Mouse (Mus musculus) MEL (cell line): Measurements from ENCODE around the gene Smad1. TPM values are rescaled to one million over a fixed set of nuclear protein-coding genes. Genes with fewer than 3 reads are reported as not detected.

Experiments
- DNase-seq: peaks from one replicate; pipeline ENCODE4 v3.0.0; 2011; ENCODE audit warnings: low read depth, low spot score
- H3K27ac ChIP-seq: 2 replicates; pipeline ENCODE4 v1.5.1; 2012; ENCODE audit warnings: low read depth, mild to moderate bottlenecking, control low read depth, low read length, moderate library complexity; ENCODE audit not compliant: control insufficient read depth
- H3K27me3 ChIP-seq, 2 experiments: fragments of 150-350 bp in 1 of 2; sonication (generic) in 1 of 2; 2 replicates each; pipeline ENCODE4 v1.6.1; 2012; ENCODE audit warnings: low read length in 2 of 2, mild to moderate bottlenecking in 2 of 2, improper control_type of control experiment in 1 of 2, moderate library complexity in 1 of 2; ENCODE audit not compliant: insufficient read depth in 2 of 2, control insufficient read depth in 1 of 2
- H3K36me3 ChIP-seq, 2 experiments: 2 replicates each; pipeline ENCODE4 v1.6.1; 2012 to 2014; ENCODE audit warnings: low read length in 2 of 2, improper control_type of control experiment in 1 of 2, inconsistent platforms in 1 of 2, mild to moderate bottlenecking in 1 of 2; ENCODE audit not compliant: insufficient read depth in 2 of 2, control insufficient read depth in 1 of 2
- H3K4me1 ChIP-seq, 2 experiments: fragments of 150-350 bp in 1 of 2; sonication (generic) in 1 of 2; 2 replicates each; pipeline ENCODE4 v1.6.1; 2012; ENCODE audit warnings: low read length in 2 of 2, improper control_type of control experiment in 1 of 2, mild to moderate bottlenecking in 1 of 2; ENCODE audit not compliant: insufficient read depth in 2 of 2, control insufficient read depth in 1 of 2
- H3K4me3 ChIP-seq, 2 experiments: fragments of 150-350 bp in 1 of 2; sonication (generic) in 1 of 2; 2 replicates each; pipeline ENCODE4 v1.5.1; 2012; ENCODE audit warnings: low read depth in 2 of 2, low read length in 2 of 2, mild to moderate bottlenecking in 2 of 2, moderate library complexity in 2 of 2, control low read depth in 1 of 2, improper control_type of control experiment in 1 of 2; ENCODE audit not compliant: control insufficient read depth in 1 of 2, insufficient read depth in 1 of 2
- H3K79me2 ChIP-seq: 2 replicates; pipeline ENCODE4 v1.6.1; 2012; ENCODE audit warnings: mild to moderate bottlenecking, low read length, moderate library complexity; ENCODE audit not compliant: control insufficient read depth, poor library complexity, insufficient read depth
- H3K9ac ChIP-seq: 2 replicates; pipeline ENCODE4 v1.6.1; 2012; ENCODE audit warnings: low read depth, mild to moderate bottlenecking, control low read depth, low read length, moderate library complexity; ENCODE audit not compliant: control insufficient read depth, poor library complexity, severe bottlenecking
- H3K9me3 ChIP-seq: fragments of 150-350 bp; sonication (generic); replicated peaks from 2 replicates; pipeline ENCODE4 v1.6.1; 2012; ENCODE audit warnings: mild to moderate bottlenecking, low read length, improper control_type of control experiment, moderate library complexity; ENCODE audit not compliant: insufficient read depth
- BHLHE40 ChIP-seq: IDR thresholded peaks from 2 replicates; pipeline ENCODE4 v1.6.1; 2012; ENCODE audit warnings: low read depth, mild to moderate bottlenecking, inconsistent platforms, low read length, improper control_type of control experiment, borderline replicate concordance
- CHD1 ChIP-seq: IDR thresholded peaks from 2 replicates; pipeline ENCODE4 v1.6.1; 2012; ENCODE audit warnings: low read depth, mild to moderate bottlenecking, inconsistent platforms, low read length, improper control_type of control experiment
- CTCF ChIP-seq, 3 experiments: IDR thresholded peaks in 2 of 3; conservative IDR thresholded peaks in 1 of 3; 2 replicates each; pipeline ENCODE4 v1.5.1; 2011 to 2012; ENCODE audit warnings: low read length in 3 of 3, low read depth in 2 of 3, mild to moderate bottlenecking in 2 of 3, improper control_type of control experiment in 1 of 3, inconsistent platforms in 1 of 3, mixed read lengths in 1 of 3, moderate library complexity in 1 of 3; ENCODE audit not compliant: control insufficient read depth in 1 of 3, insufficient read depth in 1 of 3, poor library complexity in 1 of 3, severe bottlenecking in 1 of 3
- ELF1 ChIP-seq: IDR thresholded peaks from 2 replicates; pipeline ENCODE4 v1.6.1; 2014; ENCODE audit warnings: low read depth, mild to moderate bottlenecking, inconsistent platforms, low read length, improper control_type of control experiment, moderate library complexity
- GABPA ChIP-seq: IDR thresholded peaks from 2 replicates; pipeline ENCODE4 v1.6.1; 2012; ENCODE audit warnings: low read depth, mild to moderate bottlenecking, inconsistent platforms, low read length, improper control_type of control experiment, moderate library complexity
- GATA1 ChIP-seq: IDR thresholded peaks from 2 replicates; pipeline ENCODE4 v1.6.1; 2011; ENCODE audit warnings: low read depth, low read length, improper control_type of control experiment
- MAFK ChIP-seq: IDR thresholded peaks from 2 replicates; pipeline ENCODE4 v1.6.1; 2011; ENCODE audit warnings: low read depth, mild to moderate bottlenecking, low read length, improper control_type of control experiment, borderline replicate concordance
- MAX ChIP-seq: IDR thresholded peaks from 2 replicates; pipeline ENCODE4 v1.6.1; 2011; ENCODE audit warnings: low read length, improper control_type of control experiment
- MEF2A ChIP-seq: IDR thresholded peaks from 2 replicates; pipeline ENCODE4 v1.6.1; 2014; ENCODE audit warnings: low read depth, mild to moderate bottlenecking, inconsistent platforms, low read length, improper control_type of control experiment; ENCODE audit not compliant: poor library complexity, insufficient replicate concordance, severe bottlenecking; ENCODE audit errors: extremely low read depth
- MXI1 ChIP-seq: IDR thresholded peaks from 2 replicates; pipeline ENCODE4 v1.6.1; 2011; ENCODE audit warnings: mild to moderate bottlenecking, low read depth, low read length, improper control_type of control experiment
- MYB ChIP-seq: IDR thresholded peaks from 2 replicates; pipeline ENCODE4 v1.6.1; 2011; ENCODE audit warnings: mild to moderate bottlenecking, low read depth, low read length, improper control_type of control experiment
- MYC ChIP-seq: IDR thresholded peaks from 2 replicates; pipeline ENCODE4 v1.6.1; 2011; ENCODE audit warnings: low read depth, mild to moderate bottlenecking, low read length, improper control_type of control experiment, moderate library complexity
- NELFE ChIP-seq: IDR thresholded peaks from 2 replicates; pipeline ENCODE4 v1.6.1; 2011; ENCODE audit warnings: low read depth, low read length, improper control_type of control experiment
- POLR2AphosphoS2 ChIP-seq: IDR thresholded peaks from 2 replicates; pipeline ENCODE4 v1.6.1; 2011; ENCODE audit warnings: low read length, improper control_type of control experiment
- POLR2AphosphoS5 ChIP-seq: IDR thresholded peaks from 2 replicates; pipeline ENCODE4 v1.6.1; 2012; ENCODE audit warnings: low read depth, borderline replicate concordance, mild to moderate bottlenecking, inconsistent platforms, low read length, moderate library complexity, mixed read lengths
- RAD21 ChIP-seq: IDR thresholded peaks from 2 replicates; pipeline ENCODE4 v1.6.1; 2011; ENCODE audit warnings: mild to moderate bottlenecking, low read depth, low read length, improper control_type of control experiment
- RCOR1 ChIP-seq: IDR thresholded peaks from 2 replicates; pipeline ENCODE4 v1.6.1; 2012; ENCODE audit warnings: low read depth, mild to moderate bottlenecking, inconsistent platforms, low read length, improper control_type of control experiment
- TBP ChIP-seq: IDR thresholded peaks from 2 replicates; pipeline ENCODE4 v1.8.0; 2011; ENCODE audit warnings: low read depth, low read length, improper control_type of control experiment
- TCF12 ChIP-seq: IDR thresholded peaks from 2 replicates; pipeline ENCODE4 v1.6.1; 2014; ENCODE audit warnings: low read depth, mild to moderate bottlenecking, inconsistent platforms, low read length, improper control_type of control experiment, moderate library complexity
- USF1 ChIP-seq: IDR thresholded peaks from 2 replicates; pipeline ENCODE4 v1.6.1; 2014; ENCODE audit warnings: low read depth, mild to moderate bottlenecking, inconsistent platforms, low read length, improper control_type of control experiment, moderate library complexity
- ZC3H11A ChIP-seq: IDR thresholded peaks from 2 replicates; pipeline ENCODE4 v1.6.1; 2012; ENCODE audit warnings: low read depth, mild to moderate bottlenecking, inconsistent platforms, low read length, improper control_type of control experiment
- ZNF384 ChIP-seq: IDR thresholded peaks from 2 replicates; pipeline ENCODE4 v1.6.1; 2012; ENCODE audit warnings: low read depth, mild to moderate bottlenecking, inconsistent platforms, low read length, improper control_type of control experiment
- polyA plus RNA-seq, 2 experiments: library from polyadenylated mRNA; stranded (reverse) in 1 of 2; unstranded in 1 of 2; fragments of >175 nt in 1 of 2; fragments of >200 nt in 1 of 2; gene quantifications; 2 replicates each; pipeline versions ENCODE4 v1.2.1 to v1.2.4; 2012; ENCODE audit warnings: low replicate concordance in 2 of 2, low read depth in 1 of 2; ENCODE audit not compliant: insufficient read length in 2 of 2, insufficient read depth in 1 of 2, missing spikeins in 1 of 2
- total RNA-seq: library from RNA; depleted of rRNA; stranded (reverse); fragments of 300-350 nt; gene quantifications from 2 replicates; pipeline ENCODE4 v1.2.3, GENCODE M21; 2012

Smad1 gene
- total and polyA plus RNA-seq, 3 experiments = 1.3 to 2.0 TPM; not detected in 1

- no peak for DNase-seq
- Histone ChIP-seq H3K79me2 (no peaks in the 10 kb centered on the region), H3K9me3 (no peaks in the 10 kb centered on the region), H3K4me3 (no peak overlapping the region), H3K36me3 (peaks cover 0 to 11% of the 10 kb centered on the region in 2 experiments; a peak in 2 of 4 replicates), H3K4me1 (peaks cover 2 to 15% of the 10 kb centered on the region in 2 experiments; a peak in 3 of 4 replicates), H3K27ac (no peak overlapping the region), H3K9ac (no peak overlapping the region), H3K27me3 (no peaks in the 10 kb centered on the region)
- TF ChIP-seq RCOR1 (no peak), MAX (no peak), ZNF384 (no peak), NELFE (no peak)
Observed at GRCm38 (mm10) chr8:79397705-79398250, 1.5 kb downstream of the Smad1 start.

GRCm38 (mm10) chr8:79396911-79397310, 2.4 kb downstream of the Smad1 start:
- peaks cover 2 to 15% of the 10 kb centered on the region in 2 experiments; a peak in 3 of 4 replicates for H3K4me1 ChIP-seq
- TF ChIP-seq MAX (no peak), POLR2AphosphoS5 (no peak), USF1 (no peak), GATA1 (no peak), MAFK (no peak), ELF1 (no peak), CHD1 (no peak), MYB (no peak), MEF2A (no peak), CTCF (IDR thresholded peaks at IDR 0.05 in 2 of 3, conservative IDR thresholded peaks at IDR 0.05 in 1 of 3; ENCODE audit: control insufficient read depth in 1 of 3, insufficient read depth in 1 of 3, low read depth in 2 of 3, low read length in 3 of 3, poor library complexity in 1 of 3, severe bottlenecking in 1 of 3) (no peak), MYC (no peak), ZC3H11A (no peak), GABPA (no peak), RAD21 (no peak), MXI1 (no peak), TBP (no peak), POLR2AphosphoS2 (no peak), BHLHE40 (no peak), TCF12 (no peak), NELFE (no peak)
- H3K79me2 ChIP-seq = no peaks in the 10 kb centered on the region
- H3K27ac ChIP-seq = no peak overlapping the region
- DNase-seq = no peak
- H3K4me3 ChIP-seq = no peak overlapping the region
- H3K9me3 ChIP-seq = no peaks in the 10 kb centered on the region
- H3K27me3 ChIP-seq = no peaks in the 10 kb centered on the region
- no peak overlapping the region for H3K9ac ChIP-seq
- H3K36me3 ChIP-seq = peaks cover 0 to 11% of the 10 kb centered on the region in 2 experiments; a peak in 2 of 4 replicates
